Mouse (Mus musculus) adrenal gland (tissue): ENCODE data around the gene Znrd1.

ENCODE experiments used
- intact Hi-C: fragments of 180-260 bp; cut with DNase I; formaldehyde crosslinking; loops from one replicate; pipeline ENCODE4 v1.15.1; 2025

Znrd1 gene

GRCm38 (mm10) chr17:36972791-36973190 lies 14.4 kb upstream of the Znrd1 start:
- intact Hi-C loops, result no loop called here

- intact Hi-C loops, result no loop called here
These were observed 13.0 kb upstream of the Znrd1 start for GRCm38 (mm10) chr17:36971172-36971850.

- intact Hi-C loops, result no loop called here
These were observed 12.0 kb upstream of the Znrd1 start for GRCm38 (mm10) chr17:36970316-36970890.

GRCm38 (mm10) chr17:36966875-36967274 lies 8.5 kb upstream of the Znrd1 start:
- intact Hi-C loops, result no loop called here

GRCm38 (mm10) chr17:36961125-36961524 lies 2.8 kb upstream of the Znrd1 start:
- intact Hi-C loops, result loop anchor here (5.0 kb wide), 2 partner anchors 41 to 44 kb away; partner anchors contain the start of gene Zfp57

GRCm38 (mm10) chr17:36958884-36959283 lies 525 bp upstream of the Znrd1 start:
- intact Hi-C loops, result no loop called here

GRCm38 (mm10) chr17:36953062-36953461 lies 5.3 kb downstream of the Znrd1 start:
- intact Hi-C loops, result no loop called here

GRCm38 (mm10) chr17:36952631-36953030 lies 5.7 kb downstream of the Znrd1 start:
- intact Hi-C loops, result no loop called here

GRCm38 (mm10) chr17:36950981-36951947 lies 7.1 kb downstream of the Znrd1 start, which contains the start of gene Ppp1r11:
TSS of gene Ppp1r11 (minus strand) at chr17:36951741.
- intact Hi-C loops, result no loop called here

GRCm38 (mm10) chr17:36949265-36949664 lies 9.1 kb downstream of the Znrd1 start:
- intact Hi-C loops, result no loop called here

- intact Hi-C loops, result no loop called here
These were observed 10.1 kb downstream of the Znrd1 start for GRCm38 (mm10) chr17:36948286-36948685.

- intact Hi-C loops, result no loop called here
These were observed 11.1 kb downstream of the Znrd1 start for GRCm38 (mm10) chr17:36947051-36947819.

GRCm38 (mm10) chr17:36944121-36944775 lies 14.1 kb downstream of the Znrd1 start:
- intact Hi-C loops, result no loop called here

GRCm38 (mm10) chr17:36943691-36944090 lies 14.7 kb downstream of the Znrd1 start:
- intact Hi-C loops, result no loop called here

- intact Hi-C loops, result no loop called here
These were observed 15.4 kb downstream of the Znrd1 start, which contains the start of gene Rnf39 for GRCm38 (mm10) chr17:36942791-36943471. TSS of gene Rnf39 (plus strand) at chr17:36942918.

- intact Hi-C loops, result no loop called here
These were observed 16.0 kb downstream of the Znrd1 start for GRCm38 (mm10) chr17:36942391-36942790.

- intact Hi-C loops, result no loop called here
These were observed 20.3 kb downstream of the Znrd1 start for GRCm38 (mm10) chr17:36938056-36938455.

GRCm38 (mm10) chr17:36931806-36932205 lies 26.6 kb downstream of the Znrd1 start:
- intact Hi-C loops, result no loop called here

GRCm38 (mm10) chr17:36931130-36931529 lies 27.2 kb downstream of the Znrd1 start:
- intact Hi-C loops, result no loop called here

- intact Hi-C loops, result no loop called here
These were observed 28.1 kb downstream of the Znrd1 start for GRCm38 (mm10) chr17:36930233-36930632.
